Mouse (Mus musculus) embryonic facial prominence, embryonic 15.5 days (tissue): ENCODE results near the gene Sdr9c7. TPM values are rescaled to one million over a fixed set of nuclear protein-coding genes. Genes with fewer than 3 reads are reported as not detected.
"Not testable (repeated sequence)": the region's sequence is repeated elsewhere in the genome, so short reads cannot be mapped to it uniquely, and the experiment has no call there.

Experiments used
- ATAC-seq: fragments of 200-750 bp; cut with Nextera tagmentation; 2 replicates; pipeline ENCODE4 v1.8.0; 2017; ENCODE audit warnings: low read depth, moderate TSS enrichment; ENCODE audit not compliant: insufficient number of reproducible peaks, low FRiP score, low TSS enrichment
- H3K27ac ChIP-seq: fragments of 300-500 bp; sonication (generic); replicated peaks from 2 replicates; pipeline ENCODE4 v1.5.1; 2015; ENCODE audit warnings: mild to moderate bottlenecking, inconsistent platforms
- H3K27me3 ChIP-seq: fragments of 300-500 bp; sonication (generic); 2 replicates; pipeline ENCODE4 v1.6.1; 2015; ENCODE audit warnings: inconsistent platforms
- H3K36me3 ChIP-seq: fragments of 300-500 bp; sonication (generic); 2 replicates; pipeline ENCODE4 v1.6.1; 2015; ENCODE audit warnings: mild to moderate bottlenecking, inconsistent platforms
- H3K4me1 ChIP-seq: fragments of 300-500 bp; sonication (generic); 2 replicates; pipeline ENCODE4 v1.6.1; 2015; ENCODE audit warnings: inconsistent platforms
- H3K4me2 ChIP-seq: fragments of 300-500 bp; sonication (generic); replicated peaks from 2 replicates; pipeline ENCODE4 v1.6.1; 2015; ENCODE audit warnings: mild to moderate bottlenecking, inconsistent platforms
- H3K4me3 ChIP-seq: fragments of 300-500 bp; sonication (generic); replicated peaks from 2 replicates; pipeline ENCODE4 v1.5.1; 2015; ENCODE audit warnings: mild to moderate bottlenecking, inconsistent platforms
- H3K9ac ChIP-seq: fragments of 300-500 bp; sonication (generic); 2 replicates; pipeline ENCODE4 v1.6.1; 2015; ENCODE audit warnings: inconsistent platforms
- H3K9me3 ChIP-seq: fragments of 300-500 bp; sonication (generic); replicated peaks from 2 replicates; pipeline ENCODE4 v1.6.1; 2016; ENCODE audit warnings: inconsistent platforms
- WGBS: fragments of 180-500 bp; shearing (Covaris S2); methylation state at CpG from one replicate; pipeline ENCODE4 v1.1.7; 2015; 5-methylcytosine and 5-hydroxymethylcytosine counted together
- polyA plus RNA-seq: library from polyadenylated mRNA; unstranded; fragments of >200 nt; fragmentation: Nextera tagmentation; extraction: Ambion mirVana; gene quantifications from 2 replicates; pipeline ENCODE4 v1.2.1, GENCODE M21; 2015

Sdr9c7 gene
- polyA plus RNA-seq, 1 experiment from 2014 or later: 6.7 TPM

DNA sequence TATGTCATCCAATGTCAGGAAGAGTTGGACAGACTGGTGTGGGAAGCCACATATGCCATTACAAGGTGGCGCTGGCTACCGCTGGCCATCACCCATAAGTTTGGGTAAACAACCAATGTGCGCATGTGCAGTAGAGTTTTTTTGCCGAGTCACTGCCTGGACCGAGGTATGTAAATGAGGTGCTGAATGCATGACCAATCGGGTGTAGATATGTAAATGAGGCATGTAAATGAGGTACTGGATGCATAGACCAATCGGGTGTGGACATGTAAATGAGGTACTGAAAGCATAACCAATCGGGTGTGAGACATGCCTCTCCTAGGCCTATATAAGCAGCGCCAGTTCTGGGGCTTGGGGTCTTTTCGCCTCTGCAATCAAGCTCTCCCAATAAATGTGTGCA, 41.3 kb downstream of the Sdr9c7 start:
- not testable (repeated sequence) for H3K4me2 ChIP-seq, ATAC-seq, H3K4me3 ChIP-seq, H3K4me1 ChIP-seq, H3K36me3 ChIP-seq, H3K27me3 ChIP-seq, H3K9me3 ChIP-seq, H3K9ac ChIP-seq, H3K27ac ChIP-seq
- 92% methylated on average over 10 of the region's 10 CpGs for WGBS

DNA sequence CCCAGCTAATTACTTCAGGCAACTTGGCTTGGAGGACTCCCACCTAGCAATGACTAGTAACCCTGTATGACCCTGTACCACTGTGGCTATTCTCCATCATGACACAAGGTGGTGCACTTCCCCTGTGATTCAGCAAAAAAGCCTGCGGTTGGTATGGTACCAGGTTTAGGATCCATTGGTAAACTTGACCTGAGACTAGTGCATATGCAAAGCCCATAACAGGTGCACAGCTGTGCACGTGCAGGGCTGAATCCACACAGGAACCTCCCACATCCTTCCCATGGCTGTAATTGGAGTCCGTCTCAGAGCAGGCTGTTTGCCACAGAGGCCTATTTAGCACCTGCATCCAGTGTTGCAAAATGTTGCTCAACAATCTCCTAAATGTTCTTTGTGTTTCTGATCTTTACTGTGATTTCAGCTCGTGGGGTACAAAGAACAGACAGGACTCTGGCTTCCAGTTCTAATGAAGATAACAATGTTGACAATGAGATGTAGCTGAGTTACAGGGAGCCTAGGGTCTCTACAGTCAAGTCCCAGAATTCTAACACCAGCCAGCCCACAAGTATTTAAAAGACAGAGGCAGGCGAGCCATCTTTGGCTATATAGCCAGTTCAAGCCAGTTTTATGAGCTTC, 47.2 kb downstream of the Sdr9c7 start:
- peak; percentile 63; the same call in 1 of the 2 replicates for ATAC-seq
- H3K4me3 ChIP-seq: no peak overlapping the region
- H3K9ac ChIP-seq: no peak overlapping the region
- 24% methylated on average over 5 of the region's 5 CpGs for WGBS
- H3K27me3 ChIP-seq: no peaks in the 10 kb centered on the region
- H3K36me3 ChIP-seq: no peaks in the 10 kb centered on the region
- H3K27ac ChIP-seq: no peak overlapping the region
- no peaks in the 10 kb centered on the region for H3K4me1 ChIP-seq
- H3K4me2 ChIP-seq: no peak overlapping the region
- H3K9me3 ChIP-seq: no peaks in the 10 kb centered on the region

DNA sequence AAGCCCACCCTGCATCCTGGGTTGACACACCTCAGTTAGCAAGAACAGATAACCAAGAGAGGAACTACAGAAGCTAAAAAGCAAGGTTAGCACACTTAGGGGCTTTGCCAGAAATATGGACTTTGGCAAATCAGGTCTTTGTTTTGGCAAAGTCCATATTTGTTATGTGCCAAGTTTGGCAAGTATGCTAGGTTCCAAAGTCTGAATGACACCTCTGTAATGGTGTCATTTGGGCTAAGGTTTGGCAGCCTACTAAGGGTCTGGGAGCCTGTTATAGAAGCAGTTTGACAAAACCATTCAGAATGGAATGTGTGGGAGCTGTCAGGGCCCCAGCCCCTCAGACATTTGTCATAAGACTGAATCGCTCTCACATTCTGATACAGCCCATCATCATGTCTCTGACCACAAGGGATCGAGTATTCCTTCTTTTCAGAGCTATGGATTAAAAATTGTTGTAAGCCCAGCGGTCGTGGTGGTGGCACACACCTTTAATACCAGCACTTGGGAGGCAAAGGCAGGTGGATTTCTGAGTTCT, 51.3 kb downstream of the Sdr9c7 start:
- no peak for ATAC-seq
- Histone ChIP-seq H3K4me2 (no peak overlapping the region), H3K9me3 (no peaks in the 10 kb centered on the region), H3K36me3 (no peaks in the 10 kb centered on the region), H3K4me1 (no peaks in the 10 kb centered on the region), H3K9ac (no peak overlapping the region), H3K4me3 (no peak overlapping the region), H3K27ac (no peak overlapping the region), H3K27me3 (no peaks in the 10 kb centered on the region)
- 76% methylated on average over 4 of the region's 4 CpGs for WGBS

DNA sequence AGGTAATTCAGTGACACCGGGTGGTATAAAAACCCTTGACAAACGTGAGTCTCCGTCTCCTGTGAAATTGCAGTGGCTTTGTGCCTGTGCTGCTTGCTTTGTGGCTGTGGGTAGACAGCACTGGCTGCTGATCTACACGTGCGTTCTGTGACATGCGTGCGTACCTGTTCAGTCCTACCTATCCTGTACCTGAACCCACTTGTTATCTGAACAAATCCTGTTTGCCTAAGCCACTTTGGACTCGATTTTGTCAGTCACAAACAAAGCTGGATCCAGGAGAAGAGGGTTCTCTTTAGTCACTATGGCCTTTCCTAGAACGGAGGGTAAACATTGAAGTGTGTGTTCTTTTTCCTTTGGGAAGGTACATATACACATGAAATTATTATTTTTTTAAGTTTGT, 53.1 kb downstream of the Sdr9c7 start:
- H3K27me3 ChIP-seq: no peaks in the 10 kb centered on the region
- no peak overlapping the region for H3K9ac ChIP-seq
- no peaks in the 10 kb centered on the region for H3K36me3 ChIP-seq
- 77% methylated on average over 9 of the region's 9 CpGs for WGBS
- no peak for ATAC-seq
- H3K4me2 ChIP-seq: no peak overlapping the region
- H3K4me3 ChIP-seq: no peak overlapping the region
- H3K27ac ChIP-seq: no peak overlapping the region
- no peaks in the 10 kb centered on the region for H3K4me1 ChIP-seq
- H3K9me3 ChIP-seq: no peaks in the 10 kb centered on the region

DNA sequence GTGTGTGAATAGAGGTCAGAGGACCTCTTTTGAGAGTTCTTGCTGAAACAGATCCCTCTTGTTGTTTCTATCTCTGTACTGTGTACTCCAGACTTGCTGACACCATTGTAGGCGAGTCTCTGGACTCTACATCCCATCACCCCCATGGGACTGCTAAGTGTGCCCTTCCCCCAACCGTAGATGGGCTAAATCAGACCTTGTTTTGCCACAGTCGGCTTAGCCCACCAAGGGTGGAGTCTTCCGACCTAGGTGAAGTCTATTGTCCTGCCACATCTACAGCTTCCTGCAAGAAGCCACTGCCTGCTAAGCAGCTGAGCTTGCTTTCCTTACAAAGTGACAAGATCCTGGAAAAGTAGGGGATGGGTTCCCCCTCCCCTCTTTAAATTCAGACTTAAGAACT, 53.5 kb downstream of the Sdr9c7 start:
- Histone ChIP-seq H3K27ac (no peak overlapping the region), H3K9ac (no peak overlapping the region), H3K9me3 (no peaks in the 10 kb centered on the region), H3K36me3 (no peaks in the 10 kb centered on the region), H3K4me1 (no peaks in the 10 kb centered on the region), H3K4me2 (no peak overlapping the region), H3K27me3 (no peaks in the 10 kb centered on the region), H3K4me3 (no peak overlapping the region)
- WGBS: 76% methylated on average over 4 of the region's 4 CpGs
- ATAC-seq: no peak

DNA sequence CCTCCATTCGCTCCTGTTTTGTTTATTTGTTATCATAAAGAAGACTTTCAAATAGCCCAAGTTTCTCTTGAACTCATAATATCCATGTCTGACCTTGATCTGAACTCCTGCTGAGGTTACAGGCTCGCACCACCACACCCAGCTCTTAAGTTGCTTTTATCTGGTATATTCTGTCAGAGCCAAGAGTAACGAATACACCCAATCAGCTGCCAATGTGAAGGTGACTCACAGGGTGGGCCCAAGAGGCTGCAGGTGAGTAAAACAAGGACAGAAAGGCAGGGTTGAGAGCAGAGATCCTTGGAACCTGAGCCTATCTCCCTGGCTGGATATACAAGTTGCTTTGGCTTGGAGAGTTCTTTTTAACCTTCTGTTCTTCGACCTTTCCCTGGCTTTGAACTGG, 56.7 kb downstream of the Sdr9c7 start:
- WGBS: 59% methylated on average over 4 of the region's 4 CpGs
- no peak overlapping the region for H3K27ac ChIP-seq

DNA sequence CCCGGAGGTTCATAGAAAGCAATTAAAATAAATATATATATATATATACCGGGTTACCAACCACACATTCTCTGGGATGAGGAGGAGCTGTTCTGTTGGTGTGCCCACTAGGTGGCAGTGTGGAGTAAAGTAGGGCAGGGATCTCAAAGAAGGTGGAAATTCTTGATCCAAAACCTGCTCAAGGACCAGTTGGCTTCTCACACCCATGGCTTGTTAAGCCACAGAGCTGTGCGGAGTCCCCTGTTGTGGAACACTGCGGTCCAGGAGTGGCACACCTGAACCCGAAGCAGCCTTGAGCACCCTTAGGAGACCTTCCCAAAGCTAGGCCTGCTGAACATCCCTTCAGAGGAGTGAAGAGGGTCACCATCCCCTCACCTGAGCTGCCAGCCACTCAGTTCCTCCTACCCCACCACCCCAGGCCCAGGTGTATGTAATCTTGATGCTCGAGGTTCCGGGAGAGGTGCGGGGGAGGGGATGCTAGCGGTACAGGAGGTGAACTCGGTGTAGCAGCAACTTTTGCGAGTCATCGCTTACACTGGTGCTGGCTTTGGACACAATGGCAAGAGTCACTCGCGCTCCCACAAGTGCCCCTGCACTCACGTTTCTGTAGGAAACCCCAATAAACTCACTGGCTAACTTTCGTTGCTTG, 58.0 kb downstream of the Sdr9c7 start:
- Histone ChIP-seq H3K27me3 (no peaks in the 10 kb centered on the region), H3K4me3 (no peak overlapping the region), H3K27ac (no peak overlapping the region), H3K9ac (no peak overlapping the region), H3K4me1 (no peaks in the 10 kb centered on the region), H3K36me3 (no peaks in the 10 kb centered on the region), H3K4me2 (no peak overlapping the region), H3K9me3 (no peaks in the 10 kb centered on the region)
- ATAC-seq: peak; percentile 39; the same call in 1 of the 2 replicates
- WGBS: 57% methylated on average over 16 of the region's 16 CpGs

More for the DNA sequence above, 56.7 kb downstream of the Sdr9c7 start:
- no peaks in the 10 kb centered on the region for H3K27me3 ChIP-seq
- no peaks in the 10 kb centered on the region for H3K9me3 ChIP-seq
- no peak overlapping the region for H3K9ac ChIP-seq
- H3K4me2 ChIP-seq: no peak overlapping the region
- no peaks in the 10 kb centered on the region for H3K4me1 ChIP-seq
- no peak overlapping the region for H3K4me3 ChIP-seq
- no peak for ATAC-seq
- no peaks in the 10 kb centered on the region for H3K36me3 ChIP-seq

DNA sequence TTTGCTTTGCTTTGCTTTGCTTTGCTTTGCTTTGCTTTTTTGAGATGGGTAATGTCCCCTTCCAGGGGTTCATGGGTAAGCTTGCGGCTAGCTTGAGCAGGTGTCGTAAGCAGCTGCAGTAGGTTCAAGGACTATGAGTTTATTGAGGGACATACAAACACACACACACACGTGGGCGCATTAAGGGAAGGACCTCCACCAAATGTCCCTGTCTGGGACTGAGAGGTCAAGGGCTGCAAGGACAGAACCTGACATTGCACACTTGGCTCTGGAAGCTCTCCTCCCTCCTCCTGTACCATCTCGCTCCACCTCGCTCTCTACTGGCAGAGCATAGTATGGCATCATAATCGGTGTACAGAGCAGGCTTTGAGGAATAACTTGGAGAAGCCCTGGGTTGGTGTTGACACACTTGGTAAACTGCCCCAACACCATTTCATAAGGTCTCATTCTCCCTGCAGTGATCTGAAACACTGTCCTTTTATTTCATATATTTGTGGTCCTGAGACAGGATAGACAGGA, 60.9 kb downstream of the Sdr9c7 start:
- no peaks in the 10 kb centered on the region for H3K4me1 ChIP-seq
- no peak overlapping the region for H3K4me3 ChIP-seq
- WGBS: 89% methylated on average over 7 of the region's 7 CpGs
- no peak overlapping the region for H3K4me2 ChIP-seq
- no peak overlapping the region for H3K27ac ChIP-seq
- H3K27me3 ChIP-seq: no peaks in the 10 kb centered on the region
- no peaks in the 10 kb centered on the region for H3K9me3 ChIP-seq
- no peak for ATAC-seq
- H3K9ac ChIP-seq: no peak overlapping the region
- H3K36me3 ChIP-seq: no peaks in the 10 kb centered on the region

Other genes starting within 250 kb of the Sdr9c7 start
- 10.1 and 11.3 TPM in 2 replicates for gene Nemp1, start 231.6 kb upstream of the Sdr9c7 start, polyA plus RNA-seq
- 30.8 and 33.2 TPM in 2 replicates for gene Nab2, start 229.9 kb upstream of the Sdr9c7 start, polyA plus RNA-seq
- gene Myo1a, start 193.3 kb upstream of the Sdr9c7 start, polyA plus RNA-seq: 0.49 and 0.57 TPM in 2 replicates
- gene Tac2, start 174.0 kb upstream of the Sdr9c7 start, polyA plus RNA-seq: 0.25 TPM in 1 of 2 replicates, not detected in the other
- gene Zbtb39, start 159.0 kb upstream of the Sdr9c7 start, polyA plus RNA-seq: 3.1 and 3.2 TPM in 2 replicates
- gene Gpr182, start 146.8 kb upstream of the Sdr9c7 start, polyA plus RNA-seq: 1.5 and 2.0 TPM in 2 replicates
- 0.36 and 0.38 TPM in 2 replicates for gene Rdh1, start 138.8 kb upstream of the Sdr9c7 start, polyA plus RNA-seq
- 1.9 and 2.1 TPM in 2 replicates for gene Rdh16f1, start 138.7 kb upstream of the Sdr9c7 start, polyA plus RNA-seq
- gene Rdh9, start 122.1 kb upstream of the Sdr9c7 start, polyA plus RNA-seq: not detected in 2 replicates
- 0.11 TPM in 1 of 2 replicates, not detected in the other for gene Rdh16, start 97.4 kb upstream of the Sdr9c7 start, polyA plus RNA-seq
- gene Rdh19, start 48.6 kb upstream of the Sdr9c7 start, polyA plus RNA-seq: not detected in 2 replicates
- not detected in 2 replicates for gene Rdh16f2, start 32.0 kb upstream of the Sdr9c7 start, polyA plus RNA-seq
- gene Rdh7, start 9.7 kb upstream of the Sdr9c7 start, polyA plus RNA-seq: not detected in 2 replicates
- 0.38 and 1.1 TPM in 2 replicates for gene Hsd17b6, start 109.1 kb downstream of the Sdr9c7 start, polyA plus RNA-seq
- gene Prim1, start 116.7 kb downstream of the Sdr9c7 start, polyA plus RNA-seq: 65.6 and 68.6 TPM in 2 replicates
- 690 and 754 TPM in 2 replicates for gene Naca, start 137.1 kb downstream of the Sdr9c7 start, polyA plus RNA-seq
- gene Ptges3, start 160.4 kb downstream of the Sdr9c7 start, polyA plus RNA-seq: 453 and 461 TPM in 2 replicates
- gene Atp5b, start 184.8 kb downstream of the Sdr9c7 start, polyA plus RNA-seq: 1,910 and 2,016 TPM in 2 replicates
- 11.0 and 12.2 TPM in 2 replicates for gene Baz2a, start 193.1 kb downstream of the Sdr9c7 start, polyA plus RNA-seq